ENCODE assay signal across 17 mouse cellular contexts in the genomic region with DNA sequence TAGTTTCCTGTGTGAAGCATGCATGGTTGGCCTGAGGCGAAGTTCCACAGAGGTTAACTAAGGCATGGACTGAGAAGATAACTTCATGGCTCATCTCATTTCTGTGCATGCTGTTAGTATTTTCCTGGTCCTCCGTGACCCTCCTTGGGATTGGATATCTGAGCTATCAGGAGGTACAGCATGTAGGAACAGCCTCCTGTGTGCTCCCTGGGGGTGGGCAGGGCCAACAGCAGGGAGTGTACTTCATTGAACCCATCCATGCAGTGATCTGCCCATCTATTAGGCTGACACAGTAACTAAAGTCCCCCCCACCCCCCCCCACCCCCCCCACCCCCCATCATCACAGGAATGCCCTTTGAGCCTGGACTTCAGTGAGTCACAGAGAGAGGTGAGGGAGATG.
DNase-seq lines count a peak whose midpoint lies in the region; ATAC-seq and TF ChIP-seq lines count a peak whose summit lies in the region.
"Had no signal": no experiment of that assay in that cellular context is flagged by ENCODE, and none has a peak within 500 bp of the region (broad histone marks: within the 10 kb centered on the region; RNA-seq: fewer than 3 reads in every experiment).

No protein-coding gene starts in this region.

- no peaks in the 10 kb centered on the region for H3K36me3 ChIP-seq in hindbrain, embryonic 10.5 days
- H3K36me3 ChIP-seq in hindbrain, embryonic 13.5 days: no peaks in the 10 kb centered on the region
- H3K36me3 ChIP-seq in midbrain, embryonic 12.5 days: no peaks in the 10 kb centered on the region
- no peaks in the 10 kb centered on the region for H3K36me3 ChIP-seq in midbrain, embryonic 11.5 days (ENCODE audit: control insufficient read depth, insufficient read depth, low read length)
- no peaks in the 10 kb centered on the region for H3K36me3 ChIP-seq in liver, postnatal 0 days (replicated peaks; ENCODE audit: insufficient read depth, low read length)
- H3K36me3 ChIP-seq: embryonic facial prominence, embryonic 12.5 days; forebrain, embryonic 15.5 days had no signal

- H3K4me3 ChIP-seq in hindbrain, embryonic 10.5 days: no peak overlapping the region
- no peak overlapping the region for H3K4me3 ChIP-seq in hindbrain, embryonic 13.5 days
- no peak overlapping the region for H3K4me3 ChIP-seq in midbrain, embryonic 12.5 days
- H3K4me3 ChIP-seq in midbrain, embryonic 11.5 days (ENCODE audit: low read depth, low read length): no peak overlapping the region
- no peak overlapping the region for H3K4me3 ChIP-seq in liver, postnatal 0 days (ENCODE audit: low read depth, low read length)
- H3K4me3 ChIP-seq: embryonic facial prominence, embryonic 12.5 days; forebrain, embryonic 13.5 days; forebrain, embryonic 15.5 days had no signal

- H3K4me1 ChIP-seq in hindbrain, embryonic 10.5 days (replicated peaks): peaks cover 75% of the 10 kb centered on the region
- H3K4me1 ChIP-seq in hindbrain, embryonic 13.5 days (replicated peaks): peaks cover 47% of the 10 kb centered on the region
- H3K4me1 ChIP-seq in midbrain, embryonic 12.5 days: peaks cover 36% of the 10 kb centered on the region
- peaks cover 20% of the 10 kb centered on the region for H3K4me1 ChIP-seq in midbrain, embryonic 11.5 days (ENCODE audit: control insufficient read depth, insufficient read depth, low read length)
- 0 out of 2 replicates have a peak, but pooled peaks cover 4% of the 10 kb centered on the region for H3K4me1 ChIP-seq in liver, postnatal 0 days (ENCODE audit: insufficient read depth)

- WGBS in hindbrain, embryonic 10.5 days: 77% methylated on average over 2 of the region's 2 CpGs
- 90% methylated on average over 2 of the region's 2 CpGs for WGBS in hindbrain, embryonic 13.5 days
- 74% methylated on average over 2 of the region's 2 CpGs for WGBS in midbrain, embryonic 12.5 days
- WGBS in midbrain, embryonic 11.5 days: 78% methylated on average over 2 of the region's 2 CpGs
- WGBS in liver, postnatal 0 days (ENCODE audit: insufficient replicate concordance): 72% methylated on average over 2 of the region's 2 CpGs

- H3K9ac ChIP-seq in hindbrain, embryonic 13.5 days: no peak overlapping the region
- no peak overlapping the region for H3K9ac ChIP-seq in midbrain, embryonic 12.5 days (replicated peaks)
- H3K9ac ChIP-seq in midbrain, embryonic 11.5 days (ENCODE audit: low read length): no peak overlapping the region
- H3K9ac ChIP-seq in liver, postnatal 0 days (replicated peaks): no peak overlapping the region
- H3K9ac ChIP-seq: embryonic facial prominence, embryonic 12.5 days; forebrain, embryonic 13.5 days; forebrain, embryonic 15.5 days; forebrain, postnatal 0 days had no signal

- TF ChIP-seq CTCF in liver, postnatal 0 days (IDR thresholded peaks at IDR 0.05; ENCODE audit: low read depth): no peak

- DNase-seq in hindbrain, embryonic 10.5 days (ENCODE audit: low spot score): no peak
- DNase-seq in midbrain, embryonic 11.5 days (ENCODE audit: low spot score, missing footprints): no peak
- no peak for DNase-seq in liver, postnatal 0 days
- DNase-seq: adrenal gland, postnatal 10 days; adrenal gland, postnatal 25 days; cerebellum, adult 11 months; cerebellum, adult 18-20 months; cerebellum, adult 8-10 months; cerebellum, adult 9-11 months; cerebellum, postnatal 14 days; cerebellum, postnatal 36 days; forebrain, postnatal 0 days had no signal

- H3K9me3 ChIP-seq in hindbrain, embryonic 10.5 days: no peaks in the 10 kb centered on the region
- no peaks in the 10 kb centered on the region for H3K9me3 ChIP-seq in hindbrain, embryonic 13.5 days
- no peaks in the 10 kb centered on the region for H3K9me3 ChIP-seq in midbrain, embryonic 12.5 days
- H3K9me3 ChIP-seq in midbrain, embryonic 11.5 days (ENCODE audit: control insufficient read depth, low read length): no peaks in the 10 kb centered on the region
- no peaks in the 10 kb centered on the region for H3K9me3 ChIP-seq in liver, postnatal 0 days (ENCODE audit: low read length)
- H3K9me3 ChIP-seq: embryonic facial prominence, embryonic 12.5 days; forebrain, embryonic 13.5 days; forebrain, embryonic 15.5 days had no signal

- TF ChIP-seq EP300 in liver, postnatal 0 days (IDR thresholded peaks at IDR 0.05; ENCODE audit: low read depth): no peak

- H3K27me3 ChIP-seq in hindbrain, embryonic 10.5 days (ENCODE audit: insufficient read depth, poor library complexity, severe bottlenecking): peaks cover 19% of the 10 kb centered on the region; the same call in 1 of the 2 replicates
- peaks cover 46% of the 10 kb centered on the region for H3K27me3 ChIP-seq in hindbrain, embryonic 13.5 days
- H3K27me3 ChIP-seq in midbrain, embryonic 12.5 days: peaks cover 18% of the 10 kb centered on the region; the same call in 1 of the 2 replicates
- no peaks in the 10 kb centered on the region for H3K27me3 ChIP-seq in midbrain, embryonic 11.5 days (ENCODE audit: control insufficient read depth, insufficient read depth, low read length)
- no peaks in the 10 kb centered on the region for H3K27me3 ChIP-seq in liver, postnatal 0 days (ENCODE audit: insufficient read depth, low read length)
- H3K27me3 ChIP-seq: forebrain, embryonic 15.5 days had no signal

- H3K27ac ChIP-seq in hindbrain, embryonic 10.5 days: peak overlapping the region; percentile 86
- no peak overlapping the region for H3K27ac ChIP-seq in hindbrain, embryonic 13.5 days
- H3K27ac ChIP-seq in midbrain, embryonic 12.5 days (replicated peaks): peak overlapping the region; percentile 60; the same call in 1 of the 2 replicates
- H3K27ac ChIP-seq in midbrain, embryonic 11.5 days (ENCODE audit: low read depth, low read length): no peak overlapping the region
- H3K27ac ChIP-seq in liver, postnatal 0 days (ENCODE audit: low read depth): no peak overlapping the region
- H3K27ac ChIP-seq: forebrain, embryonic 13.5 days; forebrain, embryonic 15.5 days had no signal

- no peak for ATAC-seq in hindbrain, embryonic 13.5 days (ENCODE audit: low FRiP score)
- ATAC-seq in midbrain, embryonic 12.5 days (ENCODE audit: low FRiP score, low read depth): no peak
- ATAC-seq in midbrain, embryonic 11.5 days (ENCODE audit: low FRiP score): no peak
- no peak for ATAC-seq in liver, postnatal 0 days
- ATAC-seq: forebrain, embryonic 13.5 days; forebrain, embryonic 15.5 days; forebrain, postnatal 0 days had no signal

- H3K4me2 ChIP-seq in hindbrain, embryonic 13.5 days: no peak overlapping the region
- no peak overlapping the region for H3K4me2 ChIP-seq in midbrain, embryonic 12.5 days (replicated peaks)
- H3K4me2 ChIP-seq in midbrain, embryonic 11.5 days: no peak overlapping the region
- H3K4me2 ChIP-seq in liver, postnatal 0 days (ENCODE audit: low read depth, low read length): no peak overlapping the region
- H3K4me2 ChIP-seq: embryonic facial prominence, embryonic 12.5 days; forebrain, embryonic 13.5 days; forebrain, embryonic 15.5 days had no signal

Comparison
In these comparisons a context has a peak if more than half of its experiments do, and no peak if none do; other contexts are left out.
1. H3K27ac ChIP-seq: peak in hindbrain, embryonic 10.5 days (single experiment) and midbrain, embryonic 12.5 days (single experiment); none in hindbrain, embryonic 13.5 days (single experiment), midbrain, embryonic 11.5 days (single experiment) and liver, postnatal 0 days (single experiment).